Mouse (Mus musculus) bone marrow, adult 2 months (tissue): ENCODE data around the gene Mgme1.

Experiments used
- CTCF ChIP-seq: fragments of 200-500 bp; IDR thresholded peaks from 2 replicates; pipeline ENCODE4 v1.5.1; 2011; ENCODE audit warnings: low read length, control low read depth; ENCODE audit not compliant: control insufficient read depth, insufficient read depth
- POLR2A ChIP-seq: fragments of 200-500 bp; IDR thresholded peaks from 2 replicates; pipeline ENCODE4 v1.6.1; 2011; ENCODE audit warnings: low read depth, mild to moderate bottlenecking, control low read depth, low read length, borderline replicate concordance; ENCODE audit not compliant: control insufficient read depth

GRCm38 (mm10) chr2:144265916-144266683, 4.4 kb upstream of the Mgme1 start:
- no peak for TF ChIP-seq CTCF
- TF ChIP-seq POLR2A = no peak
